Mouse (Mus musculus): ENCODE measurements around the gene Pigq.

Gene Pigq

DNA sequence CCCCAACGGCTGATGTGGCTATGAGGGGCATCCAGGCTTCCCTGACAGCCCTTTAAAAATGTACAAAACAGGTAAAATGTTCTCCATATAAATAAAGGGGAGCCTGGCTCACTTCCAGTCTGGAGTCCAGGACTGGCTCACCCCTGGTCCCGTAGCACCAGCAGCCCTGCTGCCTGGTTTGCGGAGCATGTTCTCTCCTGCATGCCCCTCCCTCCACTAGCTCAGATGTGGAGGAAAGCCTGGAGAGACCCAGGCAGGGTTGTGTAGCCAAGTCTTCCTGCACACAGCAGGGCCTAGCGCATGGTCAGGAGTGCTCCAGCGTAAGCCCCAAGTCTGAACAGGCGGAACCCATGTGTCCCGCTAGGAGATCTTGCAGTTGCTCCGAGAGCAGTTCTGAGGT, 61.5 kb downstream of the Pigq start:
- no peak for DNase-seq (ENCODE audit: low spot score in 2 of 2)

DNA sequence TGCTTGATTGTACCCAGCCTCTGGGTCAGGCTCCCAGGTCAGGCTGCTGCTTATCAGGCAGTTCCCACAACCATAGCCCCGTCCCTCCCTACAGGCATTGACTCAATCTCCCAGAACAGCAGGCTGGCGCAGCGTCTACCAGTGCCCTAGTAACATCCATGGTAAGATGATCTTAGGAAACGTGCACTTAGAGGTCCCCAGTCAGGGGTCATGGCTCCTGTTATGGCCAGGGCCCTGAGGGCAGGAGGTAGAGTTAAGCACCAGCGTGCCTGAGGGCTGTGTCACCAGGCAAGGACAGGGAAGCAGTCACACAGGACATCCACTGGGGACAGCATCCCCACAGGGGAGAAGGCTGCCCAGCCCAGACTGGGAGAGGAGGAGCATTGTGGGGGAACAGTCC, 62.4 kb downstream of the Pigq start:
- no peak for DNase-seq (ENCODE audit: low spot score in 2 of 2)

GRCm38 (mm10) chr17:25881691-25882090, 63.0 kb downstream of the Pigq start:
- DNase-seq (ENCODE audit: low spot score in 2 of 2), result no peak

- no peak for DNase-seq (ENCODE audit: low spot score in 2 of 2)
These were observed 63.7 kb downstream of the Pigq start for GRCm38 (mm10) chr17:25880913-25881641.

GRCm38 (mm10) chr17:25880196-25880910, 64.4 kb downstream of the Pigq start, which contains the start of gene Wfikkn1:
Wfikkn1 (minus strand) TSS chr17:25880858.
- DNase-seq (ENCODE audit: low spot score in 2 of 2), result no peak

DNA sequence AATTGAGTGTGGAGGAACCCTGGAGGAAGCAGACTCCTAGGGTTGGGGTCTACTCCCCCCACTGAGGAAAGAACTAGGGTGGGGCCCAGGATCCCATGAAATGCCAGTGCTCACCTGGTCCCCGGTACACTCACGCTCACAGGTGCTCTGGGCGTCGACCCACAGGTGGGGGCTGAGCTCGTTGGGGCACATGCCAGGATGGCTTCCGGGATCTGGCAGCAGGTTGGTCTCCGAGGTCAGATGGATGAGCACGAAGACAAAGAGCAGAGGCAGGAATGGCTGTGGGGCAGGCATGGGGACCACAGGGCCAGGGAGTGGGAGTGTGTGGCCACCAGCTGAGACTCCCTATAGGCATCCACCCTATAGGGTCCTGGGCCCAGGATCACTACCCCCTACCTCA, 65.0 kb downstream of the Pigq start:
- no peak for DNase-seq (ENCODE audit: low spot score in 2 of 2)

DNA sequence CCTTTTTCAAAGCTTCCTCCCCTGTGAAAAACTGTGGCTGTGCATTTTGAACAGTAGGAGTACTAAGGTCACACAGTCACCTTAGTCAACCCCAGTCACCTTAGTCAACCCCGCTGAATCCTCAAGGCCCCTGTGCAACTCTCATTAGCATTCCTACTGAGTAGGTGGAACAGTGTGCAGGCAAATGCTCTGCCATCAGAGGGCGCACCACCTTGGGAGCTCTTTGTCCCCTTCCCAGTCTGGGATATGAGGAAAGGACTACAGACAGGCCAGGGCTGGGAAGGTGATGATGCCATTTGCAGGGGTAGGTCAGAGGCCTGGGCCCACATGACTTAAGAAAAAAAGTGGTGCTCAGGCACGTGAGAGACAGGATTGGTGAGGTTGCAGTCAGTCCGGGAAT, 65.5 kb downstream of the Pigq start:
- DNase-seq (ENCODE audit: low spot score in 2 of 2), result peak in 1 of 2 experiments; percentile 56

- no peak for DNase-seq (ENCODE audit: low spot score in 2 of 2)
These were observed 66.0 kb downstream of the Pigq start for GRCm38 (mm10) chr17:25878611-25879180.

DNA sequence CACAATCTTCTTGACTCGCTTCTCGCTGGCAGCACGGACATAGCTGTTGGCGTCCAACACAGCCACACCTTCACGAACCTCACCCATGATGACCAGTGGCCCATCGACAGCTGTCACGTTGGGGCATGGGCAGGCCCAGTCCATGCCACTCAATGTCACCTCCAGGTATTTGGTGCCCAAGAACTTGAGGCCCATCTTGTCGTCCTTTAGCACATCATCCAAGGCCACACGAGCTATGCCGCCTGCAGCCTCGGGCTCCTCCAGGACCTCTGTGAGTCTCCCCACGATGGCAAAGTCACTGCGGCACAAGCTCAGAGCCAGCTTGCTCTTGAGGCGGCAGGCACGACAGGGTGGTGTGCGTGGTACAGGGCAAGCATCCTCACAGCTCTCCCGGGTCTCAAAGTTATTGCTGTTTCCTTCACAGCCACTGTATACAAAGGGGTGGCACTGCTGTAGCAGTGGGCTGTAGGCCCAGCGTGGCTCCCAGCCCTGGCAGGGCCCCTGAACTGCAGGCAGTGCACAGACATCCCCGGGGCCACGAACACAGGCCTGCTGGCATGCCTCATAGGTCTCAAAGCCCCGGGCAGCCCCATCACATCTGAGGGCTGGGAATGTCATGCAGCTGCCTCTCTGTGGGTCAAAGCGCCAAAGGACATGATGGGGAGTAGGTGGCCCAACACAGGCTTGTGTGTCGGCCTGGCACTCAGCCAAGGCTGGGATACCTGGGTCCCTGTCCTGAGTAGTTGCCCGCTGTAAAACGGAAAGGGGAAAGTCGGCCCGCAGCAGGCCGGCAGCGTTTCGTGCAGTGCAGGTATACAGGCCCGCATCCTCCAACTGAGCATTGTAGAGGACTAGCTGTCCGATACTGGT, 66.8 kb downstream of the Pigq start:
- DNase-seq (ENCODE audit: low spot score in 2 of 2), result no peak

DNA sequence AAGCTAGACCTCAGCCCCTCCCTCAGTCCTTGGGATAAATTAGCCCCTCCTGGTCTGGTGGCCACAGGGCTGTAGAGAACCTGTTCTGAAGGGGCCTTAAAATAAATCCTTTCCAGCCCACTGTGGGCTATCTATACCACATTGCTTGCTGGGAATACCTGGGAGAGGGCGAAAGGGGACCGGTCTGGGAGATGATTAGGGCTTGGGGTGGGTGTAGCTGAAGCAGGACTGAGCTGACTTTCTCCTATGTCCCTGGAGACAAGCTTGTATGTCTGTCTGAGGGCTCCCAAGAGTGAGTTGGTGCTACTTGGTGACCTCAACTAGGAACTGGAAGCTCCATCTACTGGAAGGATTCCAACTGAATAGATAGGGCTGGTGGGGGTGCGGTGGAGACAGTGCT, 67.7 kb downstream of the Pigq start:
- DNase-seq (ENCODE audit: low spot score in 2 of 2), result no peak

Data from frontal cortex, postnatal 36 days (tissue).